Comparison of ENCODE assay signal across 11 mouse cellular contexts in genomic region chr11:8706246-8707041, GRCm38 (mm10). TPM values are rescaled to one million over a fixed set of nuclear protein-coding genes. Genes with fewer than 3 reads are reported as not detected.
A peak's percentile ranks its signal among the peaks of the same experiment; 100 is the strongest.
DNase-seq lines count a peak whose midpoint lies in the region; ATAC-seq lines count a peak whose summit lies in the region.
"Had no signal": no experiment of that assay in that cellular context is flagged by ENCODE, and none has a peak within 500 bp of the region (broad histone marks: within the 10 kb centered on the region; RNA-seq: fewer than 3 reads in every experiment).

No protein-coding gene starts in this region.

- H3K27me3 ChIP-seq in heart, embryonic 12.5 days (replicated peaks), result no peaks in the 10 kb centered on the region
- H3K27me3 ChIP-seq in heart, embryonic 16.5 days (ENCODE audit: control insufficient read depth, insufficient read depth, low read length), result no peaks in the 10 kb centered on the region
- H3K27me3 ChIP-seq: embryonic facial prominence, embryonic 12.5 days had no signal

- H3K4me2 ChIP-seq in heart, embryonic 12.5 days, result no peak overlapping the region
- H3K4me2 ChIP-seq in heart, embryonic 16.5 days (ENCODE audit: low read depth, low read length), result no peak overlapping the region
- H3K4me2 ChIP-seq: embryonic facial prominence, embryonic 12.5 days had no signal

- H3K36me3 ChIP-seq in heart, embryonic 12.5 days, result no peaks in the 10 kb centered on the region
- no peaks in the 10 kb centered on the region for H3K36me3 ChIP-seq in heart, embryonic 16.5 days (ENCODE audit: control insufficient read depth, insufficient read depth)
- H3K36me3 ChIP-seq: embryonic facial prominence, embryonic 12.5 days had no signal

- WGBS in heart, embryonic 12.5 days, result 36% methylated on average over 8 of the region's 8 CpGs
- WGBS in heart, embryonic 16.5 days, result 41% methylated on average over 8 of the region's 8 CpGs

- no peak overlapping the region for H3K9ac ChIP-seq in heart, embryonic 12.5 days
- H3K9ac ChIP-seq in heart, embryonic 16.5 days (ENCODE audit: low read length), result no peak overlapping the region
- H3K9ac ChIP-seq: embryonic facial prominence, embryonic 12.5 days had no signal

- ATAC-seq in heart, embryonic 12.5 days (ENCODE audit: insufficient number of reproducible peaks, low FRiP score), result no peak
- ATAC-seq in heart, embryonic 16.5 days (replicated peaks; ENCODE audit: extremely low read depth, insufficient read depth, low FRiP score), result no peak
- ATAC-seq: hindbrain, embryonic 16.5 days had no signal

- peaks cover 24% of the 10 kb centered on the region for H3K4me1 ChIP-seq in heart, embryonic 12.5 days (replicated peaks)
- H3K4me1 ChIP-seq in heart, embryonic 16.5 days (ENCODE audit: control insufficient read depth, insufficient read depth, low read length), result peaks cover 10% of the 10 kb centered on the region

- H3K27ac ChIP-seq in heart, embryonic 12.5 days (ENCODE audit: poor library complexity, severe bottlenecking), result no peak overlapping the region; the same call in 1 of the 2 replicates
- H3K27ac ChIP-seq in heart, embryonic 16.5 days (ENCODE audit: low read length), result peak overlapping the region; percentile 46
- H3K27ac ChIP-seq: embryonic facial prominence, embryonic 12.5 days had no signal

- DNase-seq in heart, adult 11 months, result peak; percentile 97
- DNase-seq in urinary bladder, postnatal 14 days (ENCODE audit: low spot score), result peak; percentile 54
- DNase-seq in urinary bladder, adult 18-20 months (ENCODE audit: low spot score in 2 of 2), result no peak
- peak; percentile 53 for DNase-seq in testis, postnatal 10 days (ENCODE audit: low spot score)
- DNase-seq in thymus, postnatal 0 days (ENCODE audit: low spot score), result no peak
- DNase-seq in natural killer cell, adult 2 months (ENCODE audit: low spot score in 2 of 2), result no peak
- DNase-seq: layer of hippocampus, postnatal 36 days had no signal

- no peak overlapping the region for H3K4me3 ChIP-seq in heart, embryonic 12.5 days
- no peak overlapping the region for H3K4me3 ChIP-seq in heart, embryonic 16.5 days (ENCODE audit: low read length)
- H3K4me3 ChIP-seq: embryonic facial prominence, embryonic 12.5 days had no signal

- H3K9me3 ChIP-seq in heart, embryonic 12.5 days (replicated peaks), result no peaks in the 10 kb centered on the region
- H3K9me3 ChIP-seq in heart, embryonic 16.5 days (replicated peaks; ENCODE audit: control insufficient read depth, low read length), result no peaks in the 10 kb centered on the region
- H3K9me3 ChIP-seq: embryonic facial prominence, embryonic 12.5 days had no signal

RNA-seq across cellular contexts. Expression of gene Tns3, which starts 42.1 kb away (rescaled TPM):
- polyA plus RNA-seq in heart, embryonic 12.5 days (2016; fragmentation: Nextera tagmentation; extraction: Ambion mirVana), result 16.7 and 17.6 TPM in 2 replicates
- polyA plus RNA-seq in heart, embryonic 16.5 days (2015; fragmentation: Nextera tagmentation; extraction: Ambion mirVana), result 20.2 and 23.6 TPM in 2 replicates
- 5.2 and 6.0 TPM in 2 replicates for polyA plus RNA-seq in thymus, postnatal 0 days (2015; fragmentation: Nextera tagmentation; extraction: Ambion mirVana)

Comparison
In these comparisons a context has a peak if more than half of its experiments do, and no peak if none do; other contexts are left out.
1. DNase-seq: peak in heart, adult 11 months (single experiment), urinary bladder, postnatal 14 days (single experiment) and testis, postnatal 10 days (single experiment); none in urinary bladder, adult 18-20 months (0 of 2), thymus, postnatal 0 days (single experiment) and natural killer cell, adult 2 months (0 of 2).